Mouse (Mus musculus): ENCODE results near the gene Pik3ap1. TPM values are rescaled to one million over a fixed set of nuclear protein-coding genes. Genes with fewer than 3 reads are reported as not detected.
"Not testable (repeated sequence)": the region's sequence is repeated elsewhere in the genome, so short reads cannot be mapped to it uniquely, and the experiment has no call there.

The Pik3ap1 gene
- 40.7 and 45.8 TPM in 2 replicates for polyA plus RNA-seq (2012; rRNA removed)

DNA sequence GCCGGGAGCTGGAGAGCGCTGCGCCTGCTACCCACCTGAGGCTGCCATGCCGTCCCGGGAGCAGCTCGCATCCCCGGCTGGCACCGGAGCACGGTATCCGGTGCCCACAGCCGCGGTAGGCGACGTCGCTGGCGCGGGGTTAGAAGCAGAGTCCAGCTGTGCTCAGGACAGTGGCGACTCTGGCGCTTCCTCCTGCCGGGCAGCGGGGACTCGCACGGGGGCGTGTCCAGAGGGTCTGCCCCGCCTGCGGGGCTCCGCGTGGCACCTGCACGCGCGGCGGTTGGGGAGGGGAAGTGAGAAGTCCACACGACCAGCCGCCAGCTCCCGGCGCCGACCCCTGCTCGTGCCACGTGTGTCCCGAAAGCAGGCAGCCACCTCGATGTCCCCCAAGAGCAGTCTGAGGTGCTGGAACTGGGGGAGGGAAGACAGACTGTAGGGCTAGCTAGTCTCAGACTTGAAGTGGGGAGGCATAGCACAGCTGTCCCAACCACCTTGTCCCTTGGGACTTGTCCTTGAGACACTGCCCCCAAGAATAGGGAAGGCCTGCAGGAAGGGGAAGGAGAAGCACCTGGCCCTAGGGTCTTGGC, at the start of gene Pik3ap1:
Gene Pik3ap1, minus strand, starts transcription at position 181 of the 587 bp plus-strand sequence.
- H3K4me1 ChIP-seq (ENCODE audit: control insufficient read depth, insufficient read depth, insufficient read length), result peaks cover 28% of the 10 kb centered on the region
- no peaks in the 10 kb centered on the region for H3K27me3 ChIP-seq (ENCODE audit: control insufficient read depth, insufficient read depth, low read length)
- H3K27ac ChIP-seq (ENCODE audit: insufficient read depth, low read length), result peak within 1 kb of the TSS; percentile 87
- no peaks in the 10 kb centered on the region for H3K36me3 ChIP-seq (ENCODE audit: control insufficient read depth, insufficient read depth, low read length)
- peak within 1 kb of the TSS; percentile 73 for H3K4me3 ChIP-seq (ENCODE audit: extremely low read depth, insufficient read depth, insufficient read length)
- peak in 1 of 2 experiments; percentile 74 for DNase-seq (ENCODE audit: low read depth in 1 of 2, low spot score in 2 of 2)
- TF ChIP-seq POLR2A (IDR thresholded peaks at IDR 0.05; ENCODE audit: low read depth, low read length) (no peak; the same call in 1 of the 2 replicates), CTCF (IDR thresholded peaks at IDR 0.05; ENCODE audit: extremely low read depth, insufficient read depth, insufficient read length, insufficient replicate concordance) (no peak)
- WGBS, result under 1% methylated on average over 41 of the region's 41 CpGs

DNA sequence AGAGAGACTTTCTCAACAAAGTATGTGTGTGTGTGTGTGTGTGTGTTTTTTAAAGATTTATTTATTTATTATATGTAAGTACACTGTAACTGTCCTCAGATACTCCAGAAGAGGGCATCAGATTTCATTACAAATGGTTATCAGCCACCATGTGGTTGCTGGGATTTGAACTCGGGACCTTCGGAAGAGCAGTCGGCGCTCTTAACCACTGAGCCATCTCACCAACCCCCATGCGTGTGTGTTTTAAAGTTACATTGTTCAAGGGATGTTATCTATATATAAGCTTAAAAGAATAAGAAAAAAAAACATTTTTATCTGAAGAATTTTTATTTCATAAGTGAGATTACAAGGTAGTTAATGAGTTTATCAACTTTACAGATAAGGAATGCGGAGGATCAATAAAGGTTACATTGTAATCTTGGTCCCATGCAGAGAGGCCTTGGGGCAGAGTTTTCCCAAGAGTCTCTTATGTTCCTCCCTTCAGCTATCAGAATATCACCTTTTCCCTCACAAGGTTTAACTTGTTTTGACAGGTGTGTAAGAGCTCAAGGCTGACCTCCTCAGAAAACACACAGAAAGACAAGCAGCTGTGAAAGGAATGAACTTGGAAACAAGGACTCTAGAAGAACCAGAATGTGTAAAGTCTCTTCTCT, 46.7 kb upstream of the Pik3ap1 start:
- not testable (repeated sequence) for H3K36me3 ChIP-seq (ENCODE audit: control insufficient read depth, insufficient read depth, low read length); H3K4me1 ChIP-seq (ENCODE audit: control insufficient read depth, insufficient read depth, insufficient read length); DNase-seq (ENCODE audit: low read depth in 1 of 2, low spot score in 2 of 2); H3K27me3 ChIP-seq (ENCODE audit: control insufficient read depth, insufficient read depth, low read length); H3K4me3 ChIP-seq (ENCODE audit: extremely low read depth, insufficient read depth, insufficient read length); H3K27ac ChIP-seq (ENCODE audit: insufficient read depth, low read length)
- WGBS, result no CpG with 5 or more reads among the region's 6 CpGs

DNA sequence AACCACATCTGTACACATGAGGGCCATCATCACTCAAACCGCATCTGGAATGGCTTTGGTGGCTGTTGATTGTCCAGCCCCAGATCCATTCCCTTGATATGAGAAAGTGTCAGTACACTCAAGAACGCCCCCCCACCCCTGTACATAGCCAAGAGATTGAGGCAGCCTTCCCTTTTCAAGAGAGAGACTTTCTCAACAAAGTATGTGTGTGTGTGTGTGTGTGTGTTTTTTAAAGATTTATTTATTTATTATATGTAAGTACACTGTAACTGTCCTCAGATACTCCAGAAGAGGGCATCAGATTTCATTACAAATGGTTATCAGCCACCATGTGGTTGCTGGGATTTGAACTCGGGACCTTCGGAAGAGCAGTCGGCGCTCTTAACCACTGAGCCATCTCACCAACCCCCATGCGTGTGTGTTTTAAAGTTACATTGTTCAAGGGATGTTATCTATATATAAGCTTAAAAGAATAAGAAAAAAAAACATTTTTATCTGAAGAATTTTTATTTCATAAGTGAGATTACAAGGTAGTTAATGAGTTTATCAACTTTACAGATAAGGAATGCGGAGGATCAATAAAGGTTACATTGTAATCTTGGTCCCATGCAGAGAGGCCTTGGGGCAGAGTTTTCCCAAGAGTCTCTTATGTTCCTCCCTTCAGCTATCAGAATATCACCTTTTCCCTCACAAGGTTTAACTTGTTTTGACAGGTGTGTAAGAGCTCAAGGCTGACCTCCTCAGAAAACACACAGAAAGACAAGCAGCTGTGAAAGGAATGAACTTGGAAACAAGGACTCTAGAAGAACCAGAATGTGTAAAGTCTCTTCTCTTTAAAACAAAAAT, 41.2 kb upstream of the Pik3ap1 start:
- no CpG with 5 or more reads among the region's 8 CpGs for WGBS

GRCm38 (mm10) chr19:41421264-41421663, 36.4 kb upstream of the Pik3ap1 start:
- Histone ChIP-seq H3K4me3 (ENCODE audit: extremely low read depth, insufficient read depth, insufficient read length) (no peak overlapping the region), H3K36me3 (ENCODE audit: control insufficient read depth, insufficient read depth, low read length) (no peaks in the 10 kb centered on the region), H3K4me1 (ENCODE audit: control insufficient read depth, insufficient read depth, insufficient read length) (no peaks in the 10 kb centered on the region), H3K27ac (ENCODE audit: insufficient read depth, low read length) (no peak overlapping the region), H3K27me3 (ENCODE audit: control insufficient read depth, insufficient read depth, low read length) (no peaks in the 10 kb centered on the region)
- DNase-seq (ENCODE audit: low read depth in 1 of 2, low spot score in 2 of 2), result no peak
- WGBS, result 48% methylated on average over 2 of the region's 2 CpGs
- no peak for TF ChIP-seq CTCF (IDR thresholded peaks at IDR 0.05; ENCODE audit: extremely low read depth, insufficient read depth, insufficient read length, insufficient replicate concordance)
- TF ChIP-seq POLR2A (IDR thresholded peaks at IDR 0.05; ENCODE audit: low read depth, low read length), result no peak

More for the DNA sequence above, 41.2 kb upstream of the Pik3ap1 start:
- DNase-seq (ENCODE audit: low read depth in 1 of 2, low spot score in 2 of 2); H3K36me3 ChIP-seq (ENCODE audit: control insufficient read depth, insufficient read depth, low read length); H3K27me3 ChIP-seq (ENCODE audit: control insufficient read depth, insufficient read depth, low read length); H3K4me1 ChIP-seq (ENCODE audit: control insufficient read depth, insufficient read depth, insufficient read length); H3K4me3 ChIP-seq (ENCODE audit: extremely low read depth, insufficient read depth, insufficient read length); H3K27ac ChIP-seq (ENCODE audit: insufficient read depth, low read length): not testable (repeated sequence)

DNA sequence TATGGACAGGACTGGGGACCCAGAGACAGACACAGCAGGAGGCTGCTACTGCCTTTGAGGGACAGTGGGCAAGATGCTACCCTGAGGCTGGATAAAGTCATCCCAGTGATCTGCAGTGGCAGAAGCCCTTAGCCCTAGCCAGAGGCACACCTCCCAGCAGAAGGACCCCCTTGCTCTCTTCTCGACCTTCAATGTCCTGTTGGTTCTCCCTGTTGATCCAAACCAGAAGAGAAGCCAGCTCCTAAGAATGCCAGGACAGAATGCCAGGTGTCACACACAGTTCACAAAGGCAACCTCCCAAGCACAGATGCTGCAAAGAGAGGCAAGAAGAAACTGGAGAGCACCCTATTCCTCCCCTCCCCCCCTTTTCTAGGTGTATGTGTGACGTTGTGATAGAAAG, 33.9 kb upstream of the Pik3ap1 start:
- DNase-seq (ENCODE audit: low read depth in 1 of 2, low spot score in 2 of 2), result no peak
- H3K4me1 ChIP-seq (ENCODE audit: control insufficient read depth, insufficient read depth, insufficient read length), result no peaks in the 10 kb centered on the region
- H3K36me3 ChIP-seq (ENCODE audit: control insufficient read depth, insufficient read depth, low read length), result no peaks in the 10 kb centered on the region
- no peak overlapping the region for H3K4me3 ChIP-seq (ENCODE audit: extremely low read depth, insufficient read depth, insufficient read length)
- WGBS, result 74% methylated on average over 2 of the region's 2 CpGs
- TF ChIP-seq POLR2A (IDR thresholded peaks at IDR 0.05; ENCODE audit: low read depth, low read length) (no peak), CTCF (IDR thresholded peaks at IDR 0.05; ENCODE audit: extremely low read depth, insufficient read depth, insufficient read length, insufficient replicate concordance) (no peak)
- H3K27me3 ChIP-seq (ENCODE audit: control insufficient read depth, insufficient read depth, low read length), result no peaks in the 10 kb centered on the region
- H3K27ac ChIP-seq (ENCODE audit: insufficient read depth, low read length), result no peak overlapping the region

GRCm38 (mm10) chr19:41417995-41418394, 33.1 kb upstream of the Pik3ap1 start:
- H3K4me3 ChIP-seq (ENCODE audit: extremely low read depth, insufficient read depth, insufficient read length), result no peak overlapping the region
- H3K4me1 ChIP-seq (ENCODE audit: control insufficient read depth, insufficient read depth, insufficient read length), result no peaks in the 10 kb centered on the region
- DNase-seq (ENCODE audit: low read depth in 1 of 2, low spot score in 2 of 2), result no peak
- TF ChIP-seq POLR2A (IDR thresholded peaks at IDR 0.05; ENCODE audit: low read depth, low read length), result no peak
- no peak for TF ChIP-seq CTCF (IDR thresholded peaks at IDR 0.05; ENCODE audit: extremely low read depth, insufficient read depth, insufficient read length, insufficient replicate concordance)
- WGBS, result 72% methylated on average over 5 of the region's 5 CpGs
- H3K27me3 ChIP-seq (ENCODE audit: control insufficient read depth, insufficient read depth, low read length), result no peaks in the 10 kb centered on the region
- no peaks in the 10 kb centered on the region for H3K36me3 ChIP-seq (ENCODE audit: control insufficient read depth, insufficient read depth, low read length)
- H3K27ac ChIP-seq (ENCODE audit: insufficient read depth, low read length), result no peak overlapping the region

GRCm38 (mm10) chr19:41416201-41416600, 31.3 kb upstream of the Pik3ap1 start:
- no peak for DNase-seq (ENCODE audit: low read depth in 1 of 2, low spot score in 2 of 2)
- TF ChIP-seq CTCF (IDR thresholded peaks at IDR 0.05; ENCODE audit: extremely low read depth, insufficient read depth, insufficient read length, insufficient replicate concordance) (no peak), POLR2A (IDR thresholded peaks at IDR 0.05; ENCODE audit: low read depth, low read length) (no peak)
- Histone ChIP-seq H3K4me3 (ENCODE audit: extremely low read depth, insufficient read depth, insufficient read length) (no peak overlapping the region), H3K4me1 (ENCODE audit: control insufficient read depth, insufficient read depth, insufficient read length) (no peaks in the 10 kb centered on the region), H3K36me3 (ENCODE audit: control insufficient read depth, insufficient read depth, low read length) (no peaks in the 10 kb centered on the region), H3K27ac (ENCODE audit: insufficient read depth, low read length) (no peak overlapping the region), H3K27me3 (ENCODE audit: control insufficient read depth, insufficient read depth, low read length) (no peaks in the 10 kb centered on the region)
- WGBS, result 86% methylated on average over 10 of the region's 10 CpGs

Data from spleen, adult 2 months (tissue).